Mouse (Mus musculus) lung, postnatal 0 days (tissue): ENCODE data around the gene Adam19.

ENCODE experiments used
- CTCF ChIP-seq: IDR thresholded peaks from 2 replicates; pipeline ENCODE4 v1.5.1; 2016; ENCODE audit warnings: antibody characterized with exemption, mild to moderate bottlenecking
- EP300 ChIP-seq: IDR thresholded peaks from 2 replicates; pipeline ENCODE4 v1.6.1; 2016; ENCODE audit warnings: antibody characterized with exemption, mild to moderate bottlenecking, control low read depth

GRCm38 (mm10) chr11:46016061-46016460 is 39.7 kb upstream of the Adam19 start:
- TF ChIP-seq EP300 (no peak), CTCF (peak; percentile 85)
